Mouse (Mus musculus): ENCODE measurements around the gene Msmp.
"Not testable (repeated sequence)": the region's sequence is repeated elsewhere in the genome, so short reads cannot be mapped to it uniquely, and the experiment has no call there.

Msmp gene

GRCm38 (mm10) chr4:43561436-43561996 is 22.8 kb downstream of the Msmp start:
- DNase-seq (ENCODE audit: low read depth): peak; percentile 23

GRCm38 (mm10) chr4:43560976-43561375 is 23.3 kb downstream of the Msmp start:
- DNase-seq (ENCODE audit: low read depth): peak; percentile 41

- no peak for DNase-seq (ENCODE audit: low read depth)
Measured at GRCm38 (mm10) chr4:43560243-43560611, 24.1 kb downstream of the Msmp start.

GRCm38 (mm10) chr4:43559519-43560242 is 24.6 kb downstream of the Msmp start:
- peak; percentile 22 for DNase-seq (ENCODE audit: low read depth)

- DNase-seq (ENCODE audit: low read depth): peak; percentile 70
Measured at GRCm38 (mm10) chr4:43558631-43559356, 25.5 kb downstream of the Msmp start.

- no peak for DNase-seq (ENCODE audit: low read depth)
Measured at GRCm38 (mm10) chr4:43558028-43558630, 26.2 kb downstream of the Msmp start.

GRCm38 (mm10) chr4:43555926-43556325 is 28.4 kb downstream of the Msmp start:
- no peak for DNase-seq (ENCODE audit: low read depth)

- no peak for DNase-seq (ENCODE audit: low read depth)
Measured at GRCm38 (mm10) chr4:43553891-43554290, 30.4 kb downstream of the Msmp start.

GRCm38 (mm10) chr4:43552437-43552836 is 31.9 kb downstream of the Msmp start:
- no peak for DNase-seq (ENCODE audit: low read depth)

- DNase-seq (ENCODE audit: low read depth): not testable (repeated sequence)
Measured at GRCm38 (mm10) chr4:43551854-43552253, 32.4 kb downstream of the Msmp start.

GRCm38 (mm10) chr4:43549055-43549454 is 35.2 kb downstream of the Msmp start:
- no peak for DNase-seq (ENCODE audit: low read depth)

- no peak for DNase-seq (ENCODE audit: low read depth)
Measured at GRCm38 (mm10) chr4:43547160-43547559, 37.1 kb downstream of the Msmp start.

GRCm38 (mm10) chr4:43546375-43547047 is 37.8 kb downstream of the Msmp start:
- no peak for DNase-seq (ENCODE audit: low read depth)

GRCm38 (mm10) chr4:43542044-43542443 is 42.2 kb downstream of the Msmp start:
- no peak for DNase-seq (ENCODE audit: low read depth)

GRCm38 (mm10) chr4:43536031-43536430 is 48.3 kb downstream of the Msmp start:
- DNase-seq (ENCODE audit: low read depth): no peak

GRCm38 (mm10) chr4:43535628-43536027 is 48.7 kb downstream of the Msmp start:
- DNase-seq (ENCODE audit: low read depth): no peak

- DNase-seq (ENCODE audit: low read depth): no peak
Measured at GRCm38 (mm10) chr4:43533270-43533669, 51.0 kb downstream of the Msmp start.

Data from naive thymus-derived CD4-positive, alpha-beta T cell, adult 2 months (primary cell).